Mouse (Mus musculus) spleen, postnatal 36 days (tissue): ENCODE data around the gene R3hdml.
A peak's percentile ranks its signal among the peaks of the same experiment; 100 is the strongest.

ENCODE experiments used
- DNase-seq, 2 experiments: peaks; one replicate each; pipeline ENCODE4 v3.0.0; 2022; ENCODE audit warnings: low spot score in 2 of 2, mixed read lengths in 1 of 2

The R3hdml gene

GRCm38 (mm10) chr2:163472466-163472851 lies 19.7 kb upstream of the R3hdml start, which contains the start of gene Fitm2:
Gene Fitm2 (minus strand): TSS chr2:163472629.
- DNase-seq, result peak; percentile 92

- no peak for DNase-seq
Observed at GRCm38 (mm10) chr2:163480191-163480825, 11.8 kb upstream of the R3hdml start.

GRCm38 (mm10) chr2:163481539-163482029 lies 10.5 kb upstream of the R3hdml start:
- no peak for DNase-seq

GRCm38 (mm10) chr2:163487360-163487759 lies 4.8 kb upstream of the R3hdml start:
- DNase-seq, result no peak

- DNase-seq, result no peak
Observed at GRCm38 (mm10) chr2:163489725-163490291, 2.3 kb upstream of the R3hdml start.

- DNase-seq, result no peak
Observed at GRCm38 (mm10) chr2:163490656-163491055, 1.5 kb upstream of the R3hdml start.

- no peak for DNase-seq
Observed at GRCm38 (mm10) chr2:163491351-163491750, 767 bp upstream of the R3hdml start.

- no peak for DNase-seq
Observed at GRCm38 (mm10) chr2:163493031-163493430, 913 bp downstream of the R3hdml start.

GRCm38 (mm10) chr2:163493976-163494375 lies 1.9 kb downstream of the R3hdml start:
- DNase-seq, result no peak

GRCm38 (mm10) chr2:163494456-163494855 lies 2.3 kb downstream of the R3hdml start:
- DNase-seq, result no peak

GRCm38 (mm10) chr2:163502219-163502618 lies 10.1 kb downstream of the R3hdml start:
- no peak for DNase-seq

- no peak for DNase-seq
Observed at GRCm38 (mm10) chr2:163503191-163503590, 11.1 kb downstream of the R3hdml start.

- DNase-seq, result no peak
Observed at GRCm38 (mm10) chr2:163506300-163507004, 14.3 kb downstream of the R3hdml start, which contains the start of gene Hnf4a. Gene Hnf4a (plus strand): TSS chr2:163506808.

GRCm38 (mm10) chr2:163525761-163526243 lies 33.7 kb downstream of the R3hdml start:
- no peak for DNase-seq

GRCm38 (mm10) chr2:163527497-163527896 lies 35.4 kb downstream of the R3hdml start:
- no peak for DNase-seq

GRCm38 (mm10) chr2:163530418-163530817 lies 38.3 kb downstream of the R3hdml start:
- no peak for DNase-seq

GRCm38 (mm10) chr2:163531917-163532316 lies 39.8 kb downstream of the R3hdml start:
- peak; percentile 55 to 65 for DNase-seq

GRCm38 (mm10) chr2:163533226-163533625 lies 41.1 kb downstream of the R3hdml start:
- no peak for DNase-seq

- DNase-seq, result peak; percentile 69 to 77
Observed at GRCm38 (mm10) chr2:163534958-163535524, 42.9 kb downstream of the R3hdml start.

- no peak for DNase-seq
Observed at GRCm38 (mm10) chr2:163537443-163537842, 45.3 kb downstream of the R3hdml start.

- DNase-seq, result no peak
Observed at GRCm38 (mm10) chr2:163538410-163538809, 46.3 kb downstream of the R3hdml start.
